Mouse (Mus musculus) forebrain, embryonic 11.5 days (tissue): Measurements from ENCODE around the gene Sgms1. TPM values are rescaled to one million over a fixed set of nuclear protein-coding genes. Genes with fewer than 3 reads are reported as not detected.

Source experiments
- ATAC-seq: fragments of 200-750 bp; cut with Nextera tagmentation; replicated peaks from 2 replicates; pipeline ENCODE4 v1.8.0; 2017; ENCODE audit warnings: moderate TSS enrichment; ENCODE audit not compliant: low FRiP score
- DNase-seq: peaks from one replicate; pipeline ENCODE4 v3.0.0-alpha.2; 2017; ENCODE audit warnings: low spot score
- H3K27ac ChIP-seq: fragments of 300-500 bp; sonication (generic); 2 replicates; pipeline ENCODE4 v1.5.1; 2014; ENCODE audit warnings: low read depth, low read length
- H3K27me3 ChIP-seq: fragments of 300-500 bp; sonication (generic); 2 replicates; pipeline ENCODE4 v1.6.1; 2014; ENCODE audit warnings: mild to moderate bottlenecking, low read length, mixed read lengths; ENCODE audit not compliant: control insufficient read depth, insufficient read depth
- H3K36me3 ChIP-seq: fragments of 300-500 bp; sonication (generic); 2 replicates; pipeline ENCODE4 v1.6.1; 2014; ENCODE audit warnings: mild to moderate bottlenecking, low read length, moderate library complexity, mixed read lengths; ENCODE audit not compliant: control insufficient read depth, insufficient read depth
- H3K4me1 ChIP-seq: fragments of 300-500 bp; sonication (generic); replicated peaks from 2 replicates; pipeline ENCODE4 v1.6.1; 2014; ENCODE audit warnings: low read length, mixed read lengths; ENCODE audit not compliant: control insufficient read depth, insufficient read depth
- H3K4me2 ChIP-seq: fragments of 300-500 bp; sonication (generic); 2 replicates; pipeline ENCODE4 v1.6.1; 2014; ENCODE audit warnings: low read depth, mild to moderate bottlenecking, low read length, moderate library complexity, mixed read lengths; ENCODE audit not compliant: severe bottlenecking
- H3K4me3 ChIP-seq: fragments of 300-500 bp; sonication (generic); 2 replicates; pipeline ENCODE4 v1.5.1; 2014; ENCODE audit warnings: low read depth, low read length
- H3K9ac ChIP-seq: fragments of 300-500 bp; sonication (generic); 2 replicates; pipeline ENCODE4 v1.6.1; 2014; ENCODE audit warnings: low read length
- H3K9me3 ChIP-seq: fragments of 300-500 bp; sonication (generic); 2 replicates; pipeline ENCODE4 v1.6.1; 2016; ENCODE audit warnings: low read length, mixed read lengths; ENCODE audit not compliant: control insufficient read depth
- WGBS: fragments of 180-500 bp; shearing (Covaris S2); extraction: QIAGEN DNeasy Blood & Tissue Kit; methylation state at CpG from one replicate; pipeline ENCODE4 v1.1.7; 2014; 5-methylcytosine and 5-hydroxymethylcytosine counted together
- polyA plus RNA-seq: library from polyadenylated mRNA; unstranded; fragments of >200 nt; fragmentation: Nextera tagmentation; extraction: Ambion mirVana; gene quantifications from 2 replicates; pipeline ENCODE4 v1.2.1, GENCODE M21; 2014

Gene Sgms1
- polyA plus RNA-seq, 1 experiment from 2014 or later, result 17.8 TPM

GRCm38 (mm10) chr19:32378581-32378980, 10.9 kb downstream of the Sgms1 start:
- Histone ChIP-seq H3K9ac (no peak overlapping the region), H3K4me3 (no peak overlapping the region), H3K9me3 (no peaks in the 10 kb centered on the region), H3K36me3 (no peaks in the 10 kb centered on the region), H3K27me3 (no peaks in the 10 kb centered on the region), H3K4me1 (no peaks in the 10 kb centered on the region), H3K27ac (no peak overlapping the region), H3K4me2 (no peak overlapping the region)
- DNase-seq, result no peak
- ATAC-seq, result no peak
- whole genome bisulfite sequencing, result 69% methylated on average over 3 of the region's 3 CpGs

GRCm38 (mm10) chr19:32377701-32378325, 11.7 kb downstream of the Sgms1 start:
- no peak overlapping the region for H3K4me3 ChIP-seq
- H3K36me3 ChIP-seq, result no peaks in the 10 kb centered on the region
- H3K4me1 ChIP-seq, result no peaks in the 10 kb centered on the region
- H3K9me3 ChIP-seq, result no peaks in the 10 kb centered on the region
- WGBS, result 75% methylated on average over 7 of the region's 7 CpGs
- H3K9ac ChIP-seq, result no peak overlapping the region
- no peak overlapping the region for H3K27ac ChIP-seq
- peak; percentile 51; the same call in 1 of the 2 replicates for ATAC-seq
- H3K4me2 ChIP-seq, result no peak overlapping the region
- DNase-seq, result no peak
- H3K27me3 ChIP-seq, result no peaks in the 10 kb centered on the region

- Histone ChIP-seq H3K9ac (no peak overlapping the region), H3K4me1 (no peaks in the 10 kb centered on the region), H3K27me3 (no peaks in the 10 kb centered on the region), H3K27ac (no peak overlapping the region), H3K9me3 (no peaks in the 10 kb centered on the region), H3K4me3 (no peak overlapping the region), H3K4me2 (no peak overlapping the region), H3K36me3 (no peaks in the 10 kb centered on the region)
- 72% methylated on average over 6 of the region's 7 CpGs for WGBS
- ATAC-seq (no peak), DNase-seq (no peak)
Measured at GRCm38 (mm10) chr19:32376886-32377535, 12.5 kb downstream of the Sgms1 start.

- H3K9me3 ChIP-seq, result no peaks in the 10 kb centered on the region
- ATAC-seq (no peak), DNase-seq (no peak)
- no peaks in the 10 kb centered on the region for H3K27me3 ChIP-seq
- H3K27ac ChIP-seq, result no peak overlapping the region
- no peak overlapping the region for H3K9ac ChIP-seq
- no peaks in the 10 kb centered on the region for H3K36me3 ChIP-seq
- H3K4me2 ChIP-seq, result no peak overlapping the region
- H3K4me3 ChIP-seq, result no peak overlapping the region
- no peaks in the 10 kb centered on the region for H3K4me1 ChIP-seq
- WGBS, result 86% methylated on average over 4 of the region's 4 CpGs
Measured at GRCm38 (mm10) chr19:32376054-32376453, 13.5 kb downstream of the Sgms1 start.

- Histone ChIP-seq H3K27me3 (no peaks in the 10 kb centered on the region), H3K4me2 (no peak overlapping the region), H3K9ac (no peak overlapping the region), H3K36me3 (no peaks in the 10 kb centered on the region), H3K4me3 (no peak overlapping the region), H3K9me3 (no peaks in the 10 kb centered on the region), H3K4me1 (no peaks in the 10 kb centered on the region), H3K27ac (no peak overlapping the region)
- DNase-seq (no peak), ATAC-seq (no peak)
- WGBS, result 87% methylated on average over 4 of the region's 4 CpGs
Measured at GRCm38 (mm10) chr19:32375473-32375985, 14.0 kb downstream of the Sgms1 start.

GRCm38 (mm10) chr19:32374751-32375150, 14.8 kb downstream of the Sgms1 start:
- no peak for ATAC-seq
- H3K4me3 ChIP-seq, result no peak overlapping the region
- no peaks in the 10 kb centered on the region for H3K4me1 ChIP-seq
- WGBS, result 93% methylated on average over 10 of the region's 10 CpGs
- no peak for DNase-seq
- no peaks in the 10 kb centered on the region for H3K36me3 ChIP-seq
- H3K27me3 ChIP-seq, result no peaks in the 10 kb centered on the region
- H3K9me3 ChIP-seq, result no peaks in the 10 kb centered on the region
- no peak overlapping the region for H3K9ac ChIP-seq
- H3K4me2 ChIP-seq, result no peak overlapping the region
- no peak overlapping the region for H3K27ac ChIP-seq

GRCm38 (mm10) chr19:32373865-32374655, 15.5 kb downstream of the Sgms1 start:
- Histone ChIP-seq H3K4me1 (no peaks in the 10 kb centered on the region), H3K4me2 (no peak overlapping the region), H3K9me3 (no peaks in the 10 kb centered on the region), H3K27ac (no peak overlapping the region), H3K4me3 (no peak overlapping the region), H3K9ac (no peak overlapping the region), H3K36me3 (no peaks in the 10 kb centered on the region), H3K27me3 (no peaks in the 10 kb centered on the region)
- ATAC-seq, result no peak
- no peak for DNase-seq
- WGBS, result 83% methylated on average over 16 of the region's 16 CpGs

GRCm38 (mm10) chr19:32372373-32372772, 17.1 kb downstream of the Sgms1 start:
- DNase-seq (no peak), ATAC-seq (no peak)
- WGBS, result 91% methylated on average over 4 of the region's 4 CpGs
- no peaks in the 10 kb centered on the region for H3K27me3 ChIP-seq
- H3K36me3 ChIP-seq, result no peaks in the 10 kb centered on the region
- no peak overlapping the region for H3K9ac ChIP-seq
- H3K4me3 ChIP-seq, result no peak overlapping the region
- H3K4me1 ChIP-seq, result no peaks in the 10 kb centered on the region
- H3K27ac ChIP-seq, result no peak overlapping the region
- H3K9me3 ChIP-seq, result no peaks in the 10 kb centered on the region
- no peak overlapping the region for H3K4me2 ChIP-seq
